In genomic region chr12:82841566-82841965, GRCm38 (mm10) we compare ENCODE assay signal across 12 mouse cellular contexts.
DNase-seq lines count a peak whose midpoint lies in the region; ATAC-seq and TF ChIP-seq lines count a peak whose summit lies in the region.
"Had no signal": no experiment of that assay in that cellular context is flagged by ENCODE, and none has a peak within 500 bp of the region (broad histone marks: within the 10 kb centered on the region; RNA-seq: fewer than 3 reads in every experiment).

No protein-coding gene starts in this region.

- no peaks in the 10 kb centered on the region for H3K4me1 ChIP-seq in kidney, embryonic 14.5 days (ENCODE audit: control insufficient read depth, insufficient read depth, low read length)
- H3K4me1 ChIP-seq: liver, embryonic 15.5 days had no signal

- no peak overlapping the region for H3K27ac ChIP-seq in gastrocnemius, adult 2 months
- H3K27ac ChIP-seq in kidney, embryonic 14.5 days (ENCODE audit: low read depth, low read length), result no peak overlapping the region
- H3K27ac ChIP-seq: hindbrain, embryonic 15.5 days; liver, embryonic 15.5 days had no signal

- H3K36me3 ChIP-seq in kidney, embryonic 14.5 days (ENCODE audit: control insufficient read depth, insufficient read depth, low read length), result no peaks in the 10 kb centered on the region
- H3K36me3 ChIP-seq: hindbrain, embryonic 15.5 days; liver, embryonic 15.5 days had no signal

- no peak overlapping the region for H3K4me3 ChIP-seq in gastrocnemius, adult 2 months
- no peak overlapping the region for H3K4me3 ChIP-seq in kidney, embryonic 14.5 days (ENCODE audit: low read length)
- H3K4me3 ChIP-seq: hindbrain, embryonic 15.5 days; liver, embryonic 15.5 days had no signal

- 66% methylated on average over 6 of the region's 6 CpGs for WGBS in kidney, embryonic 14.5 days

- H3K27me3 ChIP-seq in kidney, embryonic 14.5 days (ENCODE audit: control insufficient read depth, insufficient read depth, low read length), result no peaks in the 10 kb centered on the region
- H3K27me3 ChIP-seq: hindbrain, embryonic 15.5 days; liver, embryonic 15.5 days had no signal

- no peak for TF ChIP-seq CTCF in gastrocnemius, adult 2 months (IDR thresholded peaks at IDR 0.05)

- H3K9ac ChIP-seq in kidney, embryonic 14.5 days (ENCODE audit: low read depth, low read length), result no peak overlapping the region
- H3K9ac ChIP-seq: hindbrain, embryonic 15.5 days; liver, embryonic 15.5 days had no signal

- H3K9me3 ChIP-seq in kidney, embryonic 14.5 days (ENCODE audit: control insufficient read depth, low read length), result peaks cover 3% of the 10 kb centered on the region; the same call in 1 of the 2 replicates
- H3K9me3 ChIP-seq: hindbrain, embryonic 15.5 days had no signal

- no peak overlapping the region for H3K4me2 ChIP-seq in kidney, embryonic 14.5 days (replicated peaks; ENCODE audit: low read depth, low read length)
- H3K4me2 ChIP-seq: hindbrain, embryonic 15.5 days; liver, embryonic 15.5 days had no signal

- peak; percentile 19 for DNase-seq in gastrocnemius, adult 2 months
- DNase-seq in gastrocnemius, postnatal 36 days, result no peak
- peak; percentile 12 for DNase-seq in kidney, adult 9 months
- DNase-seq in lung, postnatal 36 days, result peak; percentile 12
- no peak for DNase-seq in lung, adult 18-20 months
- peak; percentile 16 to 23 for DNase-seq in frontal cortex, postnatal 14 days (ENCODE audit: low spot score in 2 of 2)
- no peak for DNase-seq in spleen, postnatal 4 days (ENCODE audit: low spot score in 2 of 2)
- DNase-seq: cerebellum, adult 9-10 months had no signal

- ATAC-seq in kidney, embryonic 14.5 days (ENCODE audit: low FRiP score, low TSS enrichment), result no peak
- ATAC-seq: activated CD4-positive, CD25-positive, alpha-beta regulatory T cell, adult 4 months had no signal

- intact Hi-C loops in gastrocnemius, adult 2 months (cut with DNase I), result no loop called here
- intact Hi-C loops in gastrocnemius, postnatal 36 days (cut with DNase I), result no loop called here

Comparison
In these comparisons a context has a peak if more than half of its experiments do, and no peak if none do; other contexts are left out.
1. DNase-seq: peak in gastrocnemius, adult 2 months (single experiment), kidney, adult 9 months (single experiment), lung, postnatal 36 days (single experiment) and frontal cortex, postnatal 14 days (2 of 2); none in gastrocnemius, postnatal 36 days (0 of 2), lung, adult 18-20 months (0 of 2) and spleen, postnatal 4 days (0 of 2).